29 mouse cellular contexts compared by ENCODE assay signal in genomic region chr13:6665506-6665905, GRCm38 (mm10). TPM values are rescaled to one million over a fixed set of nuclear protein-coding genes. Genes with fewer than 3 reads are reported as not detected.
DNase-seq lines count a peak whose midpoint lies in the region; ATAC-seq and TF ChIP-seq lines count a peak whose summit lies in the region.
"Had no signal": no experiment of that assay in that cellular context is flagged by ENCODE, and none has a peak within 500 bp of the region (broad histone marks: within the 10 kb centered on the region; RNA-seq: fewer than 3 reads in every experiment).

No protein-coding gene starts in this region.

- no peaks in the 10 kb centered on the region for H3K4me1 ChIP-seq in hindbrain, embryonic 13.5 days (replicated peaks)
- H3K4me1 ChIP-seq: hindbrain, embryonic 12.5 days; liver, embryonic 15.5 days; midbrain, embryonic 10.5 days had no signal

- peak; percentile 82 for ATAC-seq in frontal cortex, adult (ENCODE audit: low TSS enrichment)
- no peak for ATAC-seq in hindbrain, embryonic 13.5 days (ENCODE audit: low FRiP score)
- ATAC-seq: forebrain, embryonic 14.5 days; midbrain, embryonic 16.5 days had no signal

- H3K9me3 ChIP-seq in hindbrain, embryonic 13.5 days, result no peaks in the 10 kb centered on the region
- H3K9me3 ChIP-seq: hindbrain, embryonic 12.5 days; liver, embryonic 15.5 days; midbrain, embryonic 10.5 days had no signal

- no peaks in the 10 kb centered on the region for H3K27me3 ChIP-seq in hindbrain, embryonic 13.5 days
- H3K27me3 ChIP-seq: CH12.LX; hindbrain, embryonic 12.5 days; liver, embryonic 15.5 days had no signal

- no peak overlapping the region for H3K9ac ChIP-seq in hindbrain, embryonic 13.5 days
- H3K9ac ChIP-seq: hindbrain, embryonic 12.5 days; liver, embryonic 15.5 days had no signal

- H3K4me3 ChIP-seq in left cerebral cortex, adult 2 months, result no peak overlapping the region
- H3K4me3 ChIP-seq in hindbrain, embryonic 13.5 days, result no peak overlapping the region
- H3K4me3 ChIP-seq: gastrocnemius, adult 2 months; heart, adult 2 months; hindbrain, embryonic 12.5 days; liver, embryonic 15.5 days; midbrain, embryonic 10.5 days had no signal

- no peak for DNase-seq in frontal cortex, postnatal 14 days (ENCODE audit: low spot score in 2 of 2)
- no peak for DNase-seq in left cerebral cortex, adult 2 months (ENCODE audit: extremely low spot score in 1 of 2, low spot score in 2 of 2)
- no peak for DNase-seq in left cerebral cortex, postnatal 36 days (ENCODE audit: low spot score in 2 of 2)
- peak; percentile 45 for DNase-seq in right cerebral cortex, adult 18-20 months
- DNase-seq in right cerebral cortex, postnatal 14 days, result no peak
- peak; percentile 73 for DNase-seq in telencephalon, adult 2 months (ENCODE audit: low read depth, low spot score)
- DNase-seq: adrenal gland, postnatal 10 days; cerebellum, adult 11 months; cerebellum, adult 9-10 months; cerebellum, postnatal 36 days; gastrocnemius, adult 2 months; gastrocnemius, postnatal 36 days; heart, adult 2 months; heart, postnatal 36 days; kidney, adult 8-10 months; kidney, postnatal 4 days; layer of hippocampus, adult 9-11 months; liver; lung, postnatal 10 days; thymus, postnatal 14 days had no signal

- intact Hi-C loops in left cerebral cortex, adult 2 months (cut with DNase I), result no loop called here
- intact Hi-C loops in left cerebral cortex, postnatal 36 days (cut with DNase I), result no loop called here

- no peaks in the 10 kb centered on the region for H3K36me3 ChIP-seq in hindbrain, embryonic 13.5 days
- H3K36me3 ChIP-seq: hindbrain, embryonic 12.5 days; liver, embryonic 15.5 days; midbrain, embryonic 10.5 days had no signal

- no peak for TF ChIP-seq CTCF in left cerebral cortex, adult 2 months (IDR thresholded peaks at IDR 0.05)

- peak overlapping the region; percentile 74 for H3K27ac ChIP-seq in left cerebral cortex, adult 2 months
- H3K27ac ChIP-seq in hindbrain, embryonic 13.5 days, result no peak overlapping the region
- H3K27ac ChIP-seq: gastrocnemius, adult 2 months; heart, adult 2 months; hindbrain, embryonic 12.5 days; kidney, postnatal 0 days; liver, embryonic 15.5 days; midbrain, embryonic 10.5 days had no signal

- no peak overlapping the region for H3K4me2 ChIP-seq in hindbrain, embryonic 13.5 days
- H3K4me2 ChIP-seq: hindbrain, embryonic 12.5 days; liver, embryonic 15.5 days had no signal

- WGBS in hindbrain, embryonic 13.5 days, result 93% methylated on average over 1 of the region's 1 CpGs

RNA-seq across cellular contexts. Expression of gene Pfkp, which starts 16.9 kb away (rescaled TPM):
- 100 to 1,000 TPM; 299 to 307 TPM for total RNA-seq in left cerebral cortex, adult 2 months (2021)
- 100 to 1,000 TPM; 266 to 272 TPM for total RNA-seq in left cerebral cortex, postnatal 36 days (2021)
- 213 and 231 TPM in 2 replicates for polyA plus RNA-seq in hindbrain, embryonic 13.5 days (2015; fragmentation: Nextera tagmentation; extraction: Ambion mirVana)

Comparison
In these comparisons a context has a peak if more than half of its experiments do, and no peak if none do; other contexts are left out.
1. DNase-seq: peak in right cerebral cortex, adult 18-20 months (single experiment) and telencephalon, adult 2 months (single experiment); none in frontal cortex, postnatal 14 days (0 of 2), left cerebral cortex, adult 2 months (0 of 2), left cerebral cortex, postnatal 36 days (0 of 2) and right cerebral cortex, postnatal 14 days (single experiment).